Mouse (Mus musculus) forebrain, embryonic 10.5 days (tissue): ENCODE measurements around the gene Zfp872. TPM values are rescaled to one million over a fixed set of nuclear protein-coding genes. Genes with fewer than 3 reads are reported as not detected.

Experiments used
- DNase-seq: peaks from one replicate; pipeline ENCODE4 v3.0.0-alpha.2; 2017; ENCODE audit warnings: low spot score; ENCODE audit errors: extremely low spot score
- H3K27ac ChIP-seq: fragments of 300-500 bp; sonication (generic); 2 replicates; pipeline ENCODE4 v1.5.1; 2016; ENCODE audit warnings: mild to moderate bottlenecking
- H3K27me3 ChIP-seq: fragments of 300-500 bp; sonication (generic); 2 replicates; pipeline ENCODE4 v1.6.1; 2016; ENCODE audit warnings: mild to moderate bottlenecking; ENCODE audit not compliant: poor library complexity, severe bottlenecking
- H3K36me3 ChIP-seq: fragments of 300-500 bp; sonication (generic); replicated peaks from 2 replicates; pipeline ENCODE4 v1.6.1; 2016; ENCODE audit warnings: mild to moderate bottlenecking, moderate library complexity
- H3K4me1 ChIP-seq: fragments of 300-500 bp; sonication (generic); 2 replicates; pipeline ENCODE4 v1.6.1; 2016
- H3K4me3 ChIP-seq: fragments of 300-500 bp; sonication (generic); 2 replicates; pipeline ENCODE4 v1.5.1; 2016; ENCODE audit warnings: mild to moderate bottlenecking, moderate library complexity
- H3K9me3 ChIP-seq: fragments of 300-500 bp; sonication (generic); 2 replicates; pipeline ENCODE4 v1.6.1; 2016; ENCODE audit warnings: mild to moderate bottlenecking, moderate library complexity
- WGBS: fragments of 180-500 bp; shearing (Covaris S2); methylation state at CpG from one replicate; pipeline ENCODE4 v1.1.7; 2016; 5-methylcytosine and 5-hydroxymethylcytosine counted together
- polyA plus RNA-seq: library from polyadenylated mRNA; unstranded; fragments of >200 nt; fragmentation: Nextera tagmentation; extraction: Ambion mirVana; gene quantifications from 2 replicates; pipeline ENCODE4 v1.2.1, GENCODE M21; 2016

The Zfp872 gene
- polyA plus RNA-seq, 1 experiment from 2014 or later, result 0.32 TPM

GRCm38 (mm10) chr9:22244242-22244641, 56.4 kb downstream of the Zfp872 start:
- H3K4me1 ChIP-seq, result no peaks in the 10 kb centered on the region
- peaks cover 98% of the 10 kb centered on the region for H3K36me3 ChIP-seq
- no peaks in the 10 kb centered on the region for H3K27me3 ChIP-seq
- H3K4me3 ChIP-seq, result no peak overlapping the region
- 88% methylated on average over 2 of the region's 2 CpGs for WGBS
- DNase-seq, result no peak
- peaks cover 45% of the 10 kb centered on the region for H3K9me3 ChIP-seq
- no peak overlapping the region for H3K27ac ChIP-seq

Other genes with a start within 250 kb of the Zfp872 start
- gene Swsap1, start 232.3 kb upstream of the Zfp872 start, polyA plus RNA-seq, result 7.2 and 9.6 TPM in 2 replicates
- gene Epor, start 224.6 kb upstream of the Zfp872 start, polyA plus RNA-seq, result 10.2 and 10.8 TPM in 2 replicates
- 4.7 and 5.2 TPM in 2 replicates for gene Rgl3, start 198.6 kb upstream of the Zfp872 start, polyA plus RNA-seq
- 4.6 and 5.0 TPM in 2 replicates for gene Ccdc151, start 185.5 kb upstream of the Zfp872 start, polyA plus RNA-seq
- gene Prkcsh, start 185.3 kb upstream of the Zfp872 start, polyA plus RNA-seq, result 109 and 110 TPM in 2 replicates
- 11.2 and 14.8 TPM in 2 replicates for gene Elavl3, start 136.1 kb upstream of the Zfp872 start, polyA plus RNA-seq
- not detected in 2 replicates for gene Gm49318, start 116.8 kb upstream of the Zfp872 start, polyA plus RNA-seq
- 10.0 and 11.3 TPM in 2 replicates for gene Zfp653, start 116.7 kb upstream of the Zfp872 start, polyA plus RNA-seq
- 42.0 and 43.2 TPM in 2 replicates for gene Ecsit, start 102.7 kb upstream of the Zfp872 start, polyA plus RNA-seq
- gene Cnn1, start 88.9 kb upstream of the Zfp872 start, polyA plus RNA-seq, result 0.46 and 1.0 TPM in 2 replicates
- gene Elof1, start 70.9 kb upstream of the Zfp872 start, polyA plus RNA-seq, result 250 and 254 TPM in 2 replicates
- 19.2 and 26.1 TPM in 2 replicates for gene Acp5, start 52.4 kb upstream of the Zfp872 start, polyA plus RNA-seq
- 53.3 and 56.9 TPM in 2 replicates for gene Pigyl, start 31.2 kb upstream of the Zfp872 start, polyA plus RNA-seq
- gene Zfp809, start 37.6 kb downstream of the Zfp872 start, polyA plus RNA-seq, result 11.6 and 12.1 TPM in 2 replicates
- 8.0 and 9.3 TPM in 2 replicates for gene Zfp599, start 71.8 kb downstream of the Zfp872 start, polyA plus RNA-seq
- 22.9 and 23.5 TPM in 2 replicates for gene Zfp810, start 119.6 kb downstream of the Zfp872 start, polyA plus RNA-seq
- 39.2 and 40.8 TPM in 2 replicates for gene Anln, start 201.1 kb downstream of the Zfp872 start, polyA plus RNA-seq
- gene 9530077C05Rik, start 223.4 kb downstream of the Zfp872 start, polyA plus RNA-seq, result 9.4 and 9.5 TPM in 2 replicates